Mouse (Mus musculus) heart, postnatal 0 days (tissue): ENCODE results near the gene Lonp1.

Experiments
- CTCF ChIP-seq: IDR thresholded peaks from 2 replicates; pipeline ENCODE4 v1.5.1; 2016; ENCODE audit warnings: antibody characterized with exemption, control low read depth, low read depth
- EP300 ChIP-seq: IDR thresholded peaks from 2 replicates; pipeline ENCODE4 v1.6.1; 2016; ENCODE audit warnings: antibody characterized with exemption, low read depth

DNA sequence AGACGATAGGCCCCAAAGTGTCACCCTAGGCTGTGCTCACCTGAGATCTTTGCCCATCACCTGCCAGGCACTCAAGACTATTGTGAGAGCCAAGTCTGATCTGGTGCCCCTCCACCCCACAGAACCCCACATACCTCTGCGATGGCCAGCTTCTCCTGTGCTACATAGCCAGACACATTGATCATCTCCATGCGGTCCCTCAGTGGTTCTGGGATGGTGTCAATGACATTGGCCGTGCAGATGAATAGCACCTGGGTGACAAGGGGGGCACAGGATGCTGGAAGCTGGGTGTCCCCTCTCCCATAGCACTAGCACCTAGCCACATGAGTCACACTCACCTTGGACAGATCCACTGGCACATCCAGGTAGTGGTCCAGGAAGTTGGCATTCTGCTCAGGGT lies 10.9 kb downstream of the Lonp1 start:
- TF ChIP-seq CTCF (no peak), EP300 (no peak)
